Mouse (Mus musculus) forebrain, embryonic 13.5 days (tissue): Measurements from ENCODE around the gene Olfr1279. TPM values are rescaled to one million over a fixed set of nuclear protein-coding genes. Genes with fewer than 3 reads are reported as not detected.
"Not testable (repeated sequence)": the region's sequence is repeated elsewhere in the genome, so short reads cannot be mapped to it uniquely, and the experiment has no call there.

Experiments used
- ATAC-seq: fragments of 200-750 bp; cut with Nextera tagmentation; 2 replicates; pipeline ENCODE4 v1.8.0; 2017
- H3K27ac ChIP-seq: fragments of 300-500 bp; sonication (generic); 2 replicates; pipeline ENCODE4 v1.5.1; 2015; ENCODE audit warnings: inconsistent platforms, mild to moderate bottlenecking, moderate library complexity
- H3K27me3 ChIP-seq: fragments of 300-500 bp; sonication (generic); 2 replicates; pipeline ENCODE4 v1.6.1; 2015; ENCODE audit warnings: mild to moderate bottlenecking, inconsistent platforms
- H3K36me3 ChIP-seq: fragments of 300-500 bp; sonication (generic); 2 replicates; pipeline ENCODE4 v1.6.1; 2015; ENCODE audit warnings: mild to moderate bottlenecking, inconsistent platforms; ENCODE audit not compliant: poor library complexity, severe bottlenecking
- H3K4me1 ChIP-seq: fragments of 300-500 bp; sonication (generic); 2 replicates; pipeline ENCODE4 v1.6.1; 2015; ENCODE audit warnings: inconsistent platforms
- H3K4me2 ChIP-seq: fragments of 300-500 bp; sonication (generic); 2 replicates; pipeline ENCODE4 v1.6.1; 2015; ENCODE audit warnings: inconsistent platforms, mild to moderate bottlenecking, moderate library complexity
- H3K4me3 ChIP-seq: fragments of 300-500 bp; sonication (generic); 2 replicates; pipeline ENCODE4 v1.5.1; 2015; ENCODE audit warnings: mild to moderate bottlenecking, inconsistent platforms
- H3K9ac ChIP-seq: fragments of 300-500 bp; sonication (generic); 2 replicates; pipeline ENCODE4 v1.6.1; 2015; ENCODE audit warnings: mild to moderate bottlenecking, inconsistent platforms
- H3K9me3 ChIP-seq: fragments of 300-500 bp; sonication (generic); replicated peaks from 2 replicates; pipeline ENCODE4 v1.6.1; 2016; ENCODE audit warnings: inconsistent platforms
- WGBS: fragments of 180-500 bp; shearing (Covaris S2); methylation state at CpG from one replicate; pipeline ENCODE4 v1.1.7; 2015; 5-methylcytosine and 5-hydroxymethylcytosine counted together
- polyA plus RNA-seq: library from polyadenylated mRNA; unstranded; fragments of >200 nt; fragmentation: Nextera tagmentation; extraction: Ambion mirVana; gene quantifications from 2 replicates; pipeline ENCODE4 v1.2.1, GENCODE M21; 2015

The Olfr1279 gene
- polyA plus RNA-seq: not detected in 2 replicates

GRCm38 (mm10) chr2:111300374-111300773, at the start of gene Olfr1279:
Gene Olfr1279, plus strand, starts transcription at chr2:111300635.
- Histone ChIP-seq H3K9ac (no peak within 1 kb of the TSS), H3K36me3 (no peaks in the 10 kb centered on the region), H3K9me3 (no peaks in the 10 kb centered on the region), H3K27ac (no peak within 1 kb of the TSS), H3K4me2 (no peak within 1 kb of the TSS), H3K4me3 (no peak within 1 kb of the TSS), H3K4me1 (no peaks in the 10 kb centered on the region), H3K27me3 (no peaks in the 10 kb centered on the region)
- ATAC-seq: no peak

DNA sequence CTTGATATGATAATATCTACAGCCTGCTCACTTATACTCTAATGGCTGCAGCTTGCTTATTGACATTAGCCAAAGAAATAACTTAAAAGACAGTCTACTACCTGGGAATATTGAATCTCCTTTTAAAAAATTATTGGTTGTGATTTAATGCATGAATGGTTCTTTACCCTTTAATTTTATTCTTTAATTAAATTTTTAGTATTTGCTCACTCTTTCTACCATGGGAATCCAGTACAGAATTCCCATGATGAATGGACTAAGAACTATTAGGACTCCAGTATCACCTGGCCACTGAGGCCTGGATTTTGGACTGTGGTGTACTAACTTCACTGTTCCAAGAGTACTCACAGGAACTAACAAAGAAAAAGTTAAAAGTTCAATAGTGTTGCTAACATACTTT, 46.2 kb upstream of the Olfr1279 start, which contains the start of gene Olfr1276:
Gene Olfr1276 (plus strand): TSS at position 301 of the 400 bp plus-strand sequence.
- no peaks in the 10 kb centered on the region for H3K4me1 ChIP-seq
- no peak within 1 kb of the TSS for H3K4me2 ChIP-seq
- H3K9ac ChIP-seq: no peak within 1 kb of the TSS
- H3K9me3 ChIP-seq: no peaks in the 10 kb centered on the region
- H3K4me3 ChIP-seq: no peak within 1 kb of the TSS
- no peak within 1 kb of the TSS for H3K27ac ChIP-seq
- ATAC-seq: no peak
- H3K36me3 ChIP-seq: no peaks in the 10 kb centered on the region
- no peaks in the 10 kb centered on the region for H3K27me3 ChIP-seq

DNA sequence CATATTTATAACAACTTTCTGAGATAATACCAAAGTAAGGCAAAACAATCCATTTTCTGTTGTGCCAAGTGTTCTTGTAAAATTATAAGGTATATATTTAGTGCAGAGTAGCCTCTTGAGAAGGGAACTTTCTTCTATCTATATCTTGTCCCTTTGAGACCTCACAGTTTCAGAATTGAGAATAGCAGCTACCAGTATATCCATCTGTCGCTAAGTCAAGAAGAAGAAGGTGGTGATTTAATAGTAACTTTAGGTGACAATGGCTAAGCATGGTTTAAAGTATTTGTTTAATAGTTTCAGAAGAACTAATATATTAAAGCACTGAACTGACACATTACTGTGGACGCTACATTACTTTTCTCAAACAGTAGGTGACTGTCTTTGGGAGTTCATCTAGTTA, 26.4 kb upstream of the Olfr1279 start, which contains the start of gene Olfr1277:
Gene Olfr1277 (minus strand): TSS at position 101 of the 400 bp plus-strand sequence.
- no peaks in the 10 kb centered on the region for H3K36me3 ChIP-seq
- H3K27ac ChIP-seq: no peak within 1 kb of the TSS
- H3K4me1 ChIP-seq: no peaks in the 10 kb centered on the region
- H3K9me3 ChIP-seq: no peaks in the 10 kb centered on the region
- H3K4me2 ChIP-seq: no peak within 1 kb of the TSS
- H3K4me3 ChIP-seq: no peak within 1 kb of the TSS
- H3K9ac ChIP-seq: no peak within 1 kb of the TSS
- no peak for ATAC-seq
- 89% methylated on average over 2 of the region's 2 CpGs for WGBS
- H3K27me3 ChIP-seq: no peaks in the 10 kb centered on the region

DNA sequence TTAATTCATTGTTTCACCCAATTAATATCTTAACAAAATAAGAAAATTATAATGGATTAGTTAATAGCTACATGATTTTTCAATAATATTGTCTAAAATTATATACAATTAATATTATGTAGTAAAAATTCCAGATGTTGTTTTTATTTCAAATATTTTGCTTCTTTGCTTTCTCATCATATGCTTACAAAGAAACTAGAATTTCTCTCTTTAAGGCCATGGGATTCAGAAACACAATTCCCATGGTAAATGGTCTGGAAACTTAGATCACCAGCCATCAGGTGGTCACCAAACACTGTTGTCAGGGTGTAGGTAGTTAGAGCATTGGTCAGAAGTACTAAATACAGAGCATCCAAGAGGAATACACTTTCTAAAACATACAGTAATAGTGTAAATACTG, 10.6 kb upstream of the Olfr1279 start, which contains the start of gene Olfr1278:
Gene Olfr1278 (plus strand): TSS at position 301 of the 400 bp plus-strand sequence.
- H3K4me1 ChIP-seq: no peaks in the 10 kb centered on the region
- no peaks in the 10 kb centered on the region for H3K27me3 ChIP-seq
- no peaks in the 10 kb centered on the region for H3K36me3 ChIP-seq
- H3K4me3 ChIP-seq: no peak within 1 kb of the TSS
- no peaks in the 10 kb centered on the region for H3K9me3 ChIP-seq
- H3K9ac ChIP-seq: no peak within 1 kb of the TSS
- ATAC-seq: no peak
- H3K27ac ChIP-seq: no peak within 1 kb of the TSS
- no peak within 1 kb of the TSS for H3K4me2 ChIP-seq

- Histone ChIP-seq H3K4me3 (no peak overlapping the region), H3K9me3 (no peaks in the 10 kb centered on the region), H3K36me3 (no peaks in the 10 kb centered on the region), H3K4me2 (no peak overlapping the region), H3K27ac (no peak overlapping the region), H3K9ac (no peak overlapping the region), H3K27me3 (no peaks in the 10 kb centered on the region), H3K4me1 (no peaks in the 10 kb centered on the region)
- no peak for ATAC-seq
These were observed 1.9 kb upstream of the Olfr1279 start for GRCm38 (mm10) chr2:111298541-111298940.

DNA sequence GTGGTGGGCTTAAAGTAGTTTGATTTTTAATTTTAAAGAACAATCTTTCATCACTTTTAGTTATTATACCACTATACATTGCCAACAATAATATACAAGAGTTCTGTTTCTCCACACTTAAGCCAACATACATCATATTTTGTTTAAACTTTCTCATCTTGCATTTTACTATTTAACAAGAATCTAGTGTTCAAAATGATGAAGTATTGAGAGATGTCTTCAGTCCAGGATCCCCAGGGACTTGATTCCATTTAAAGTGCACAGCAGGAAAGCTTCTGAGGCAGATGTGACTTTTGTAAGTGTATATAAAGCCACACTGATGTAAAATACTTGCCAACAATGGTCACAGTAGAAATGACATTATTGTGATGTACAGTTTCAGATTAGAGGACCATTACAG, 13.3 kb downstream of the Olfr1279 start, which contains the start of gene Olfr1280:
Gene Olfr1280 (plus strand): TSS at position 301 of the 400 bp plus-strand sequence.
- ATAC-seq: no peak
- Histone ChIP-seq H3K27ac (no peak within 1 kb of the TSS), H3K4me3 (no peak within 1 kb of the TSS), H3K4me2 (no peak within 1 kb of the TSS), H3K4me1 (no peaks in the 10 kb centered on the region), H3K27me3 (no peaks in the 10 kb centered on the region), H3K36me3 (no peaks in the 10 kb centered on the region), H3K9ac (no peak within 1 kb of the TSS), H3K9me3 (no peaks in the 10 kb centered on the region)

GRCm38 (mm10) chr2:111326220-111326619, 25.8 kb downstream of the Olfr1279 start, which contains the start of gene Olfr1281:
Gene Olfr1281, plus strand, starts transcription at chr2:111326520.
- H3K36me3 ChIP-seq: no peaks in the 10 kb centered on the region
- no peak within 1 kb of the TSS for H3K9ac ChIP-seq
- 90% methylated on average over 2 of the region's 2 CpGs for WGBS
- H3K4me3 ChIP-seq: no peak within 1 kb of the TSS
- H3K4me2 ChIP-seq: no peak within 1 kb of the TSS
- no peak within 1 kb of the TSS for H3K27ac ChIP-seq
- no peaks in the 10 kb centered on the region for H3K27me3 ChIP-seq
- H3K9me3 ChIP-seq: no peaks in the 10 kb centered on the region
- no peak for ATAC-seq
- no peaks in the 10 kb centered on the region for H3K4me1 ChIP-seq

DNA sequence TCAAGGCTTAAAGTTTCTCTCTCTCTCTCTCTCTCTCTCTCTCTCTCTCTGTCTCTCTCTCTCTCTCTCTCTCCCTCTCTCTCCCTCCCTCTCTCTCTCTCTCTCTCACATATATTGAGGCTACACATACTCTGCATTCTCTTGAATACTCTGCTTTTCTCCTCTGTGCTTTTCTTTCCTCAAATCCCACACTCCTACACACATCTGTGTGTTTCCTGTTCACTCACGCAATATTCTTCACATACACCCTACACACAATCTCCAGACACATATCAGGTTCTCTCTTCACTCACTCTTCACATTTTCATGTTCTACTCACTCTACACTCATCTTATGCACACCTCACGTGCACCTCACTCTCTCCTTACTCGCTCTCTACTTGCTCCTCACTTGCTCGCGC, 33.3 kb downstream of the Olfr1279 start:
- H3K9ac ChIP-seq, H3K27ac ChIP-seq, ATAC-seq, H3K4me2 ChIP-seq, H3K9me3 ChIP-seq, H3K4me1 ChIP-seq, H3K4me3 ChIP-seq, H3K27me3 ChIP-seq, H3K36me3 ChIP-seq: not testable (repeated sequence)
- 88% methylated on average over 5 of the region's 5 CpGs for WGBS

DNA sequence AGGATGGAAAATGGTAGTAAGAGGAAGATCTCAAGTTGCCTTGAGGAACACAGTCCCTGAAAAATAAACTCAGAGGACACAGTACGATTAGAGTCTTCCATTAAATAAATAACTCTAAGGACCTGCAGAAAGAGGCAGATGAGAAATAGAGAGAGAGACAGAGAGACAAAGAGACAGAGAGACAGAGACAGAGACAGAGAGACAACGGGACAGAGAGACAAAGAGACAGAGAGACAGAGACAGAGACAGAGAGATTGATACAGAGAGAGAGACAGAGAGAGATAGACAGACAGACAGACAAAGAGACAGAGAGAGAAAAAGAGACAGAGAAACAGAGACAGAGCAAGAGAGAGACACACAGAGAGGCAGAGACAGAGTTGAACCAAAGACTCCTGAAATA, 35.5 kb downstream of the Olfr1279 start, which contains the start of gene Olfr1282:
Gene Olfr1282 (minus strand): TSS at position 101 of the 400 bp plus-strand sequence.
- no peak within 1 kb of the TSS for H3K4me3 ChIP-seq
- H3K9me3 ChIP-seq: no peaks in the 10 kb centered on the region
- ATAC-seq: no peak
- H3K27ac ChIP-seq: no peak within 1 kb of the TSS
- H3K4me2 ChIP-seq: no peak within 1 kb of the TSS
- WGBS: 90% methylated on average over 2 of the region's 2 CpGs
- no peaks in the 10 kb centered on the region for H3K27me3 ChIP-seq
- no peak within 1 kb of the TSS for H3K9ac ChIP-seq
- no peaks in the 10 kb centered on the region for H3K4me1 ChIP-seq
- H3K36me3 ChIP-seq: no peaks in the 10 kb centered on the region

Other genes starting within 250 kb of the Olfr1279 start
- gene Gm13941, start 194.7 kb upstream of the Olfr1279 start, polyA plus RNA-seq: not detected in 2 replicates
- gene Gm15130, start 147.7 kb upstream of the Olfr1279 start, polyA plus RNA-seq: not detected in 2 replicates
- not detected in 2 replicates for gene 4930430A15Rik, start 71.0 kb upstream of the Olfr1279 start, polyA plus RNA-seq
- gene Olfr1275, start 65.3 kb upstream of the Olfr1279 start, polyA plus RNA-seq: not detected in 2 replicates
- gene Olfr1276, start 46.1 kb upstream of the Olfr1279 start, polyA plus RNA-seq: not detected in 2 replicates
- not detected in 2 replicates for gene Olfr1277, start 26.5 kb upstream of the Olfr1279 start, polyA plus RNA-seq
- not detected in 2 replicates for gene Olfr1278, start 10.5 kb upstream of the Olfr1279 start, polyA plus RNA-seq
- gene Olfr1280, start 13.4 kb downstream of the Olfr1279 start, polyA plus RNA-seq: not detected in 2 replicates
- not detected in 2 replicates for gene Olfr1281, start 25.9 kb downstream of the Olfr1279 start, polyA plus RNA-seq
- not detected in 2 replicates for gene Olfr1282, start 35.4 kb downstream of the Olfr1279 start, polyA plus RNA-seq
- not detected in 2 replicates for gene Olfr1283, start 66.2 kb downstream of the Olfr1279 start, polyA plus RNA-seq
- not detected in 2 replicates for gene Olfr1284, start 74.9 kb downstream of the Olfr1279 start, polyA plus RNA-seq
- gene Olfr1286, start 122.5 kb downstream of the Olfr1279 start, polyA plus RNA-seq: not detected in 2 replicates
- not detected in 2 replicates for gene Olfr1287, start 148.5 kb downstream of the Olfr1279 start, polyA plus RNA-seq
- not detected in 2 replicates for gene Olfr1288, start 173.5 kb downstream of the Olfr1279 start, polyA plus RNA-seq
- not detected in 2 replicates for gene Olfr1289, start 180.2 kb downstream of the Olfr1279 start, polyA plus RNA-seq
- not detected in 2 replicates for gene Olfr1290, start 193.2 kb downstream of the Olfr1279 start, polyA plus RNA-seq
- not detected in 2 replicates for gene Olfr1291-ps1, start 196.5 kb downstream of the Olfr1279 start, polyA plus RNA-seq
- not detected in 2 replicates for gene Olfr1293-ps, start 224.6 kb downstream of the Olfr1279 start, polyA plus RNA-seq
- not detected in 2 replicates for gene Olfr1294, start 239.7 kb downstream of the Olfr1279 start, polyA plus RNA-seq